Mouse (Mus musculus) T-helper 17 cell (primary cell): ENCODE data around the gene Ak2.

Experiments
- in situ Hi-C, 2 experiments: fragments of 300-600 bp; cut with MboI, MseI; formaldehyde crosslinking; loops; 1 replicate in 1 of 2; 2 replicates in 1 of 2; pipeline ENCODE4 v1.15.1; 2025; ENCODE audit warnings: high pct_unique_total_duplicates in 2 of 2

Ak2 gene

GRCm38 (mm10) chr4:128971065-128971694, 20.6 kb upstream of the Ak2 start:
- in situ Hi-C loops, result no loop called here

GRCm38 (mm10) chr4:128974677-128975076, 17.1 kb upstream of the Ak2 start:
- in situ Hi-C loops, result loop anchor here in 1 of 2 experiments (5.0 kb wide), 1 partner anchor 113 kb away; no protein-coding TSS in a partner anchor

GRCm38 (mm10) chr4:128976577-128976976, 15.2 kb upstream of the Ak2 start:
- in situ Hi-C loops, result loop anchor here in 1 of 2 experiments (5.0 kb wide), 1 partner anchor 111 kb away; no protein-coding TSS in a partner anchor

GRCm38 (mm10) chr4:128977217-128977616, 14.5 kb upstream of the Ak2 start:
- in situ Hi-C loops, result loop anchor here in 1 of 2 experiments (5.0 kb wide), 1 partner anchor 110 kb away; no protein-coding TSS in a partner anchor

GRCm38 (mm10) chr4:128978634-128979033, 13.1 kb upstream of the Ak2 start:
- in situ Hi-C loops, result loop anchor here in 1 of 2 experiments (5.0 kb wide), 1 partner anchor 109 kb away; no protein-coding TSS in a partner anchor

- in situ Hi-C loops, result no loop called here
Measured at GRCm38 (mm10) chr4:128980890-128981832, 10.6 kb upstream of the Ak2 start.

- in situ Hi-C loops, result no loop called here
Measured at GRCm38 (mm10) chr4:128981833-128982180, 10.0 kb upstream of the Ak2 start.

- in situ Hi-C loops, result no loop called here
Measured at GRCm38 (mm10) chr4:128983151-128983550, 8.6 kb upstream of the Ak2 start.

- in situ Hi-C loops, result no loop called here
Measured at GRCm38 (mm10) chr4:128983656-128984055, 8.1 kb upstream of the Ak2 start.

GRCm38 (mm10) chr4:128984600-128984999, 7.2 kb upstream of the Ak2 start:
- in situ Hi-C loops, result no loop called here

GRCm38 (mm10) chr4:128988911-128989310, 2.8 kb upstream of the Ak2 start:
- in situ Hi-C loops, result no loop called here

GRCm38 (mm10) chr4:128989678-128990077, 2.1 kb upstream of the Ak2 start:
- in situ Hi-C loops, result no loop called here

- in situ Hi-C loops, result no loop called here
Measured at GRCm38 (mm10) chr4:128992176-128992575, 418 bp downstream of the Ak2 start.

GRCm38 (mm10) chr4:128993025-128993662, 1.4 kb downstream of the Ak2 start:
- in situ Hi-C loops, result no loop called here

GRCm38 (mm10) chr4:128993675-128994074, 1.9 kb downstream of the Ak2 start:
- in situ Hi-C loops, result no loop called here

- in situ Hi-C loops, result no loop called here
Measured at GRCm38 (mm10) chr4:128995238-128995637, 3.5 kb downstream of the Ak2 start.

GRCm38 (mm10) chr4:128997258-128997657, 5.5 kb downstream of the Ak2 start:
- in situ Hi-C loops, result no loop called here

- in situ Hi-C loops, result no loop called here
Measured at GRCm38 (mm10) chr4:128998401-128998800, 6.6 kb downstream of the Ak2 start.

GRCm38 (mm10) chr4:129000786-129001185, 9.0 kb downstream of the Ak2 start:
- in situ Hi-C loops, result no loop called here

- in situ Hi-C loops, result no loop called here
Measured at GRCm38 (mm10) chr4:129003720-129004119, 12.0 kb downstream of the Ak2 start.

- in situ Hi-C loops, result no loop called here
Measured at GRCm38 (mm10) chr4:129008006-129008519, 16.3 kb downstream of the Ak2 start.

GRCm38 (mm10) chr4:129008672-129009071, 16.9 kb downstream of the Ak2 start:
- in situ Hi-C loops, result no loop called here
